Mouse (Mus musculus): ENCODE results near the gene Rab3c.

DNA sequence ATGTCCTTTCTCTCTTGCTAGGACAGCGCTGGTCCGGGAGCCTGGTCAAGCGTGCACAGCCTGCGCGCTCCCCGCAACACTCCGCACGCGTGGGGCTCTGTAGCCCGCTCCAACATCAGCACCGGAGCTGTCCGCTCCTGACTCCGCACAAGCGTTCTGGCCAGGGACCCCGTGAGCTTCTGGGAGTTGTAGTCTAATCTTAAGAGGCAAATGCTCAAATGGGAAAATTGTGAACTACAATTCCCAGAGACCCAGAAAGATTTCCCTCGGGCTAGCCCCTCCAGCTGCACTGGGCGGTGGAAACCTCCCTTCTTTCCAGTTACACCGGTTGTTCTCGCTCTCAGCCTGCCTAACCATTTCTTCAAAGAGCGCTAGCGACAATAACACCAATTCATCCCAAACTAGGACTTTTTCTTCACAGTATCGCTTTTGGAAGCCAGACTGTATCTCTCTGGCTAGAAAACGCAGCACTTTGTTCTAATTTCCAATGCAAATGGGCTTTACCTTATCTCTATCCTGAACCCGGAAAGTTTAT is 701 bp downstream of the Rab3c start:
- no peak for TF ChIP-seq POLR2A (IDR thresholded peaks at IDR 0.05; ENCODE audit: insufficient read depth, low read length)
- TF ChIP-seq EP300 (IDR thresholded peaks at IDR 0.05; ENCODE audit: insufficient read depth, low read depth, low read length) = no peak

Data from ES-Bruce4 (cell line).